Mouse (Mus musculus) c-Kit-negative CD71-positive TER-119-positive erythroid progenitor cells, embryonic 14.5 days (primary cell): ENCODE data around the gene Wdr6.
"Not testable (repeated sequence)": the region's sequence is repeated elsewhere in the genome, so short reads cannot be mapped to it uniquely, and the experiment has no call there.

ENCODE experiments used
- DNase-seq: peaks from one replicate; pipeline ENCODE4 v3.0.0-alpha.2; 2013; ENCODE audit warnings: low read depth, low spot score

The Wdr6 gene

GRCm38 (mm10) chr9:108578545-108579343 lies at the start of gene Wdr6:
Gene Wdr6, minus strand, starts transcription at chr9:108578739.
- peak; percentile 33 for DNase-seq

GRCm38 (mm10) chr9:108628141-108628540 lies 49.6 kb upstream of the Wdr6 start:
- DNase-seq: no peak

GRCm38 (mm10) chr9:108626498-108626897 lies 48.0 kb upstream of the Wdr6 start:
- DNase-seq: no peak

GRCm38 (mm10) chr9:108617301-108617700 lies 38.8 kb upstream of the Wdr6 start:
- DNase-seq: no peak

- DNase-seq: no peak
These were observed 32.9 kb upstream of the Wdr6 start for GRCm38 (mm10) chr9:108611488-108611887.

- DNase-seq: no peak
These were observed 30.4 kb upstream of the Wdr6 start for GRCm38 (mm10) chr9:108608889-108609288.

GRCm38 (mm10) chr9:108607929-108608328 lies 29.4 kb upstream of the Wdr6 start:
- not testable (repeated sequence) for DNase-seq

GRCm38 (mm10) chr9:108601986-108602385 lies 23.4 kb upstream of the Wdr6 start:
- no peak for DNase-seq

- DNase-seq: no peak
These were observed 21.5 kb upstream of the Wdr6 start for GRCm38 (mm10) chr9:108600011-108600410.

GRCm38 (mm10) chr9:108599021-108599566 lies 20.6 kb upstream of the Wdr6 start:
- DNase-seq: no peak

GRCm38 (mm10) chr9:108596998-108597764 lies 18.6 kb upstream of the Wdr6 start, which contains the start of gene P4htm:
Gene P4htm, minus strand, starts transcription at chr9:108597667.
- DNase-seq: no peak

GRCm38 (mm10) chr9:108594354-108594753 lies 15.8 kb upstream of the Wdr6 start:
- DNase-seq: no peak

GRCm38 (mm10) chr9:108591462-108591861 lies 12.9 kb upstream of the Wdr6 start:
- no peak for DNase-seq

GRCm38 (mm10) chr9:108589229-108589628 lies 10.7 kb upstream of the Wdr6 start:
- no peak for DNase-seq

- DNase-seq: no peak
These were observed 9.1 kb upstream of the Wdr6 start for GRCm38 (mm10) chr9:108587571-108588180.

GRCm38 (mm10) chr9:108579344-108579690 lies 778 bp upstream of the Wdr6 start:
- no peak for DNase-seq

GRCm38 (mm10) chr9:108577934-108578544 lies 500 bp downstream of the Wdr6 start:
- no peak for DNase-seq

- DNase-seq: no peak
These were observed 1.5 kb downstream of the Wdr6 start for GRCm38 (mm10) chr9:108577025-108577424.

- no peak for DNase-seq
These were observed 2.9 kb downstream of the Wdr6 start for GRCm38 (mm10) chr9:108575321-108576297.

- DNase-seq: no peak
These were observed 3.6 kb downstream of the Wdr6 start for GRCm38 (mm10) chr9:108574921-108575320.
